Mouse (Mus musculus): ENCODE results near the gene Slc16a1. TPM values are rescaled to one million over a fixed set of nuclear protein-coding genes. Genes with fewer than 3 reads are reported as not detected.

Slc16a1 gene
- polyA plus RNA-seq (2015; fragmentation: Nextera tagmentation; extraction: Ambion mirVana), result 34.8 and 40.0 TPM in 2 replicates

GRCm38 (mm10) chr3:104638403-104638779, at the start of gene Slc16a1:
Gene Slc16a1 (plus strand): TSS chr3:104638668.

Other genes with a start within 250 kb of the Slc16a1 start
- 9.4 and 9.8 TPM in 2 replicates for gene Lrig2, start 126.8 kb upstream of the Slc16a1 start, polyA plus RNA-seq (2015; fragmentation: Nextera tagmentation; extraction: Ambion mirVana)
- 1.3 and 2.7 TPM in 2 replicates for gene Ppm1j, start 142.4 kb downstream of the Slc16a1 start, polyA plus RNA-seq (2015; fragmentation: Nextera tagmentation; extraction: Ambion mirVana)
- 0.05 TPM in 1 of 2 replicates, not detected in the other for gene Fam19a3, start 143.2 kb downstream of the Slc16a1 start, polyA plus RNA-seq (2015; fragmentation: Nextera tagmentation; extraction: Ambion mirVana)
- 181 and 196 TPM in 2 replicates for gene Rhoc, start 149.7 kb downstream of the Slc16a1 start, polyA plus RNA-seq (2015; fragmentation: Nextera tagmentation; extraction: Ambion mirVana)
- 30.3 and 45.5 TPM in 2 replicates for gene Mov10, start 179.9 kb downstream of the Slc16a1 start, polyA plus RNA-seq (2015; fragmentation: Nextera tagmentation; extraction: Ambion mirVana)
- gene St7l, start 225.3 kb downstream of the Slc16a1 start, polyA plus RNA-seq (2015; fragmentation: Nextera tagmentation; extraction: Ambion mirVana), result 26.1 and 34.7 TPM in 2 replicates
- 99.2 and 116 TPM in 2 replicates for gene Capza1, start 225.8 kb downstream of the Slc16a1 start, polyA plus RNA-seq (2015; fragmentation: Nextera tagmentation; extraction: Ambion mirVana)

Measured in adrenal gland, postnatal 0 days (tissue).